Mouse (Mus musculus) myocyte (in vitro differentiated cells): ENCODE measurements at regions not wholly inside any gene's neighbourhood (a gene's known extent, or its start where the extent isn't known, plus 50 kb on each side); places are given as distances from the start of the nearest gene placed in this dataset.

Experiments
- H3K27me3 ChIP-seq: one replicate; pipeline ENCODE4 v1.6.1; 2011; ENCODE audit not compliant: control insufficient read depth, insufficient read depth, insufficient read length
- H3K36me3 ChIP-seq: one replicate; pipeline ENCODE4 v1.6.1; 2011; ENCODE audit not compliant: control insufficient read depth, insufficient read depth
- H3K4me2 ChIP-seq: one replicate; pipeline ENCODE4 v1.6.1; 2011; ENCODE audit warnings: low read depth, control low read depth
- H3K4me3 ChIP-seq: one replicate; pipeline ENCODE4 v1.5.1; 2011; ENCODE audit warnings: mild to moderate bottlenecking, control low read depth, moderate library complexity
- H3K79me2 ChIP-seq: one replicate; pipeline ENCODE4 v1.6.1; 2011; ENCODE audit not compliant: control insufficient read depth, insufficient read depth
- H3ac ChIP-seq: one replicate; pipeline ENCODE4 v1.6.1; 2011; ENCODE audit not compliant: control insufficient read depth, insufficient read length
- CEBPB ChIP-seq: IDR thresholded peaks from 2 replicates; pipeline ENCODE4 v1.6.1; 2011; ENCODE audit warnings: mild to moderate bottlenecking, moderate library complexity; ENCODE audit not compliant: poor library complexity, insufficient read depth, severe bottlenecking
- E2F4 ChIP-seq: IDR thresholded peaks from one replicate; pipeline ENCODE4 v1.6.1; 2011; ENCODE audit warnings: mild to moderate bottlenecking, control low read depth, moderate library complexity; ENCODE audit not compliant: insufficient read depth
- MAX ChIP-seq: IDR thresholded peaks from one replicate; pipeline ENCODE4 v1.6.1; 2011; ENCODE audit warnings: low read depth, mild to moderate bottlenecking, control low read depth
- MYOD1 ChIP-seq, 3 experiments: IDR thresholded peaks; one replicate each; pipeline ENCODE4 v1.6.1; 2011; ENCODE audit warnings: control low read depth in 2 of 3, low read depth in 2 of 3, mild to moderate bottlenecking in 2 of 3, moderate library complexity in 1 of 3; ENCODE audit not compliant: insufficient read length in 2 of 3, control insufficient read depth in 1 of 3
- MYOG ChIP-seq, 3 experiments: IDR thresholded peaks; one replicate each; pipeline ENCODE4 v1.6.1; 2011; ENCODE audit warnings: control low read depth in 2 of 3, low read depth in 2 of 3, mild to moderate bottlenecking in 2 of 3; ENCODE audit not compliant: insufficient read length in 2 of 3, control insufficient read depth in 1 of 3, insufficient read depth in 1 of 3
- POLR2A ChIP-seq: IDR thresholded peaks from one replicate; pipeline ENCODE4 v1.6.1; 2011; ENCODE audit warnings: low read depth, mild to moderate bottlenecking, control low read depth, moderate library complexity; ENCODE audit not compliant: insufficient read length
- POLR2AphosphoS2 ChIP-seq: IDR thresholded peaks from one replicate; pipeline ENCODE4 v1.6.1; 2011; ENCODE audit warnings: low read depth, control low read depth; ENCODE audit not compliant: insufficient read length
- REST ChIP-seq: IDR thresholded peaks from one replicate; pipeline ENCODE4 v1.6.1; 2011; ENCODE audit warnings: mild to moderate bottlenecking, control low read depth, moderate library complexity; ENCODE audit not compliant: insufficient read depth, insufficient read length
- SRF ChIP-seq: IDR thresholded peaks from one replicate; pipeline ENCODE4 v1.6.1; 2011; ENCODE audit warnings: low read depth; ENCODE audit not compliant: control insufficient read depth, insufficient read length
- TCF12 ChIP-seq: IDR thresholded peaks from one replicate; pipeline ENCODE4 v1.6.1; 2011; ENCODE audit warnings: mild to moderate bottlenecking, control low read depth; ENCODE audit not compliant: poor library complexity, insufficient read depth, severe bottlenecking
- TCF3 ChIP-seq: IDR thresholded peaks from one replicate; pipeline ENCODE4 v1.6.1; 2011; ENCODE audit warnings: low read depth, control low read depth; ENCODE audit not compliant: insufficient read length
- USF1 ChIP-seq: IDR thresholded peaks from one replicate; pipeline ENCODE4 v1.6.1; 2011; ENCODE audit warnings: low read depth, mild to moderate bottlenecking, control low read depth, moderate library complexity

- Histone ChIP-seq H3K79me2 (no peaks in the 10 kb centered on the region), H3K36me3 (no peaks in the 10 kb centered on the region), H3K4me2 (no peak overlapping the region), H3ac (no peak overlapping the region), H3K27me3 (no peaks in the 10 kb centered on the region), H3K4me3 (no peak overlapping the region)
- no peak for TF ChIP-seq REST
- no peak for TF ChIP-seq CEBPB
These were observed 271.6 kb upstream of the Gcfc2 start for GRCm38 (mm10) chr6:81651856-81652255.

- no peak overlapping the region for H3ac ChIP-seq
- H3K27me3 ChIP-seq = no peaks in the 10 kb centered on the region
- no peaks in the 10 kb centered on the region for H3K79me2 ChIP-seq
- TF ChIP-seq TCF12 (no peak), CEBPB (no peak), MYOG (IDR thresholded peaks at IDR 0.05; ENCODE audit: control insufficient read depth in 1 of 3, insufficient read depth in 1 of 3, insufficient read length in 2 of 3, low read depth in 2 of 3) (no peak), REST (no peak), TCF3 (no peak), POLR2A (no peak), MYOD1 (IDR thresholded peaks at IDR 0.05; ENCODE audit: control insufficient read depth in 1 of 3, insufficient read length in 2 of 3, low read depth in 2 of 3) (no peak), POLR2AphosphoS2 (no peak), USF1 (no peak), SRF (no peak)
- H3K4me2 ChIP-seq = no peak overlapping the region
- no peak overlapping the region for H3K4me3 ChIP-seq
- no peaks in the 10 kb centered on the region for H3K36me3 ChIP-seq
These were observed 268.3 kb upstream of the Gcfc2 start for GRCm38 (mm10) chr6:81655205-81655604.

GRCm38 (mm10) chr6:81660478-81661395 is 262.7 kb upstream of the Gcfc2 start:
- no peak overlapping the region for H3ac ChIP-seq
- no peak overlapping the region for H3K4me3 ChIP-seq
- no peaks in the 10 kb centered on the region for H3K79me2 ChIP-seq
- no peak overlapping the region for H3K4me2 ChIP-seq
- H3K27me3 ChIP-seq = no peaks in the 10 kb centered on the region
- TF ChIP-seq E2F4 = no peak
- TF ChIP-seq TCF12 = no peak
- no peak for TF ChIP-seq REST
- TF ChIP-seq SRF = no peak
- no peak for TF ChIP-seq POLR2AphosphoS2
- no peak for TF ChIP-seq CEBPB
- TF ChIP-seq MAX = no peak
- no peak for TF ChIP-seq POLR2A
- H3K36me3 ChIP-seq = no peaks in the 10 kb centered on the region

- Histone ChIP-seq H3K79me2 (no peaks in the 10 kb centered on the region), H3K36me3 (no peaks in the 10 kb centered on the region), H3K27me3 (no peaks in the 10 kb centered on the region), H3ac (no peak overlapping the region), H3K4me2 (no peak overlapping the region), H3K4me3 (no peak overlapping the region)
- TF ChIP-seq MYOD1 (IDR thresholded peaks at IDR 0.05; ENCODE audit: control insufficient read depth in 1 of 3, insufficient read length in 2 of 3, low read depth in 2 of 3) = no peak
- no peak for TF ChIP-seq MYOG (IDR thresholded peaks at IDR 0.05; ENCODE audit: control insufficient read depth in 1 of 3, insufficient read depth in 1 of 3, insufficient read length in 2 of 3, low read depth in 2 of 3)
- no peak for TF ChIP-seq MAX
- no peak for TF ChIP-seq SRF
- no peak for TF ChIP-seq TCF12
- no peak for TF ChIP-seq TCF3
- TF ChIP-seq E2F4 = no peak
- TF ChIP-seq POLR2AphosphoS2 = no peak
- no peak for TF ChIP-seq CEBPB
- no peak for TF ChIP-seq POLR2A
- TF ChIP-seq REST = no peak
- no peak for TF ChIP-seq USF1
These were observed 254.5 kb upstream of the Gcfc2 start for GRCm38 (mm10) chr6:81668944-81669343.

- H3K27me3 ChIP-seq = no peaks in the 10 kb centered on the region
- no peak overlapping the region for H3ac ChIP-seq
- no peaks in the 10 kb centered on the region for H3K79me2 ChIP-seq
- no peak overlapping the region for H3K4me2 ChIP-seq
- TF ChIP-seq MAX (no peak), POLR2AphosphoS2 (no peak), MYOG (IDR thresholded peaks at IDR 0.05; ENCODE audit: control insufficient read depth in 1 of 3, insufficient read depth in 1 of 3, insufficient read length in 2 of 3, low read depth in 2 of 3) (no peak), MYOD1 (IDR thresholded peaks at IDR 0.05; ENCODE audit: control insufficient read depth in 1 of 3, insufficient read length in 2 of 3, low read depth in 2 of 3) (no peak), CEBPB (no peak), POLR2A (no peak), SRF (no peak), TCF3 (no peak), TCF12 (no peak), E2F4 (no peak), USF1 (no peak), REST (no peak)
- H3K4me3 ChIP-seq = no peak overlapping the region
- H3K36me3 ChIP-seq = no peaks in the 10 kb centered on the region
These were observed 250.2 kb upstream of the Gcfc2 start for GRCm38 (mm10) chr6:81673316-81673715.
